Mouse (Mus musculus): Measurements from ENCODE around the gene Tmem222.

GRCm38 (mm10) chr4:133262882-133263281, 14.7 kb downstream of the Tmem222 start, which contains the start of gene Sytl1:
- TF ChIP-seq CTCF (conservative IDR thresholded peaks at IDR 0.05; ENCODE audit: insufficient read depth, insufficient read length, low read depth, low read length), result 0 out of 2 replicates have a peak, but pooled peaks have one; percentile 24
- no peak for TF ChIP-seq POLR2A (IDR thresholded peaks at IDR 0.05; ENCODE audit: low read depth, low read length)
